Mouse (Mus musculus): ENCODE measurements around the gene Scn10a. TPM values are rescaled to one million over a fixed set of nuclear protein-coding genes. Genes with fewer than 3 reads are reported as not detected.

The Scn10a gene
- total RNA-seq (2012; rRNA removed): 0.04 and 0.05 TPM in 2 replicates

DNA sequence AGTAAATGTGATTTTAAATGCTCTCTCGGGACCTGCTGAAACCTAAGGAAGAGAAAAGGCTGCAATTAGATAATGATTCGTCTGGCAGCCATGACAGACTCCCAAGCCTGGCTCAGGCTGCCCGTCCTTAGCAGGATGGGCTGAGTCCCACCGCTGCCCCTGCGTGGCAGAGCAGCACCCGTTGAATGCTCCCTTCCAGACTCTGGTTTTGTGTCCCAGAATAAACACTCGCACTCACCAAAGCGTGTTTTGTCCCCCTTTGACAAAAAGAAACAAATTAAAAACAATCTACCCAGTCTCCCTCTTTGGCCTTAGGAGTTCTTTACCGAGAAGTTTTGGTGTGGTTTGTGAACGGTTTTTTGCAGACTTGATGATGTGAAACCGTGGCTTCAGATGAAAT lies at the start of gene Scn10a:
Gene Scn10a (minus strand): TSS at position 101 of the 400 bp plus-strand sequence.
- TF ChIP-seq ZNF384 (IDR thresholded peaks at IDR 0.05; ENCODE audit: low read depth, low read length) (no peak), HCFC1 (IDR thresholded peaks at IDR 0.05; ENCODE audit: borderline replicate concordance, insufficient read depth, low read length) (no peak), ZC3H11A (IDR thresholded peaks at IDR 0.05; ENCODE audit: borderline replicate concordance, low read depth, low read length) (no peak), MAFK (IDR thresholded peaks at IDR 0.05; ENCODE audit: insufficient read depth, low read depth, low read length) (no peak), CHD2 (IDR thresholded peaks at IDR 0.05; ENCODE audit: low read depth, low read length) (no peak)
- Histone ChIP-seq H3K9me3 (ENCODE audit: control insufficient read depth, insufficient read depth, low read depth, low read length) (no peaks in the 10 kb centered on the region), H3K4me1 (ENCODE audit: control insufficient read depth in 2 of 2, insufficient read depth in 2 of 2, low read length in 2 of 2, poor library complexity in 1 of 2) (no peaks in the 10 kb centered on the region), H3K36me3 (ENCODE audit: control insufficient read depth, insufficient read depth, low read length, poor library complexity, severe bottlenecking) (no peaks in the 10 kb centered on the region), H3K27ac (ENCODE audit: insufficient read depth, low read depth, low read length, poor library complexity, severe bottlenecking) (no peak within 1 kb of the TSS), H3K9ac (ENCODE audit: insufficient read depth, low read depth, low read length, poor library complexity, severe bottlenecking) (no peak within 1 kb of the TSS), H3K4me3 (ENCODE audit: insufficient read depth in 1 of 2, low read depth in 1 of 2, low read length in 2 of 2, poor library complexity in 1 of 2, severe bottlenecking in 1 of 2) (no peak within 1 kb of the TSS)
- DNase-seq (ENCODE audit: low read depth, low spot score): no peak
- in situ Hi-C loops (cut with MboI; ENCODE audit: low sequenced_read_pairs in 2 of 2, unreplicated experiment in 2 of 2): no loop called here

DNA sequence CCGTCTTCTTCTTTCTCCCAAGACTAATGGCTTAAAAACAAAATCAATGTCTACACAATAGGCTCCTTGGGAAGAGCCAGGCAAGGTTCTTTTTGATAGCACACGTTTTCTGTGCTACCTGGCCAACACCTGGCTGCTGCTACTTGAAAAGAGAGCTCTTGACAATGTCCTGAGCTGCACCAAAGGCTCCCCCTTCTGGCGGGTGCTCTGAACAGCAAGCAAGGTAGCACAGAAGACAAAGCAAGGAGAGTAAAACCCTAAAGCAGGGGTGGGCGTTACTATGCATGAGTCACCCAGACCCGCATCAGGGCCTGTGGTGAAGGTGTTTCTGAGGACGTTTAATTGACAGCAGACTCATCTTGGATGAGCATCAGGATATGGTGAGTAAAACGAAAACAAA lies 49.5 kb upstream of the Scn10a start:
- TF ChIP-seq ZNF384 (IDR thresholded peaks at IDR 0.05; ENCODE audit: low read depth, low read length) (no peak), ZC3H11A (IDR thresholded peaks at IDR 0.05; ENCODE audit: borderline replicate concordance, low read depth, low read length) (peak; percentile 69; the same call in 1 of the 2 replicates)
- H3K36me3 ChIP-seq (ENCODE audit: control insufficient read depth, insufficient read depth, low read length, poor library complexity, severe bottlenecking): no peaks in the 10 kb centered on the region
- no peaks in the 10 kb centered on the region for H3K9me3 ChIP-seq (ENCODE audit: control insufficient read depth, insufficient read depth, low read depth, low read length)
- in situ Hi-C loops (cut with MboI; ENCODE audit: low sequenced_read_pairs in 2 of 2, unreplicated experiment in 2 of 2): no loop called here
- no peak overlapping the region for H3K4me3 ChIP-seq (ENCODE audit: insufficient read depth in 1 of 2, low read depth in 1 of 2, low read length in 2 of 2, poor library complexity in 1 of 2, severe bottlenecking in 1 of 2)
- no peak overlapping the region for H3K9ac ChIP-seq (ENCODE audit: insufficient read depth, low read depth, low read length, poor library complexity, severe bottlenecking)
- H3K4me1 ChIP-seq (ENCODE audit: control insufficient read depth in 2 of 2, insufficient read depth in 2 of 2, low read length in 2 of 2, poor library complexity in 1 of 2): no peaks in the 10 kb centered on the region
- H3K27ac ChIP-seq (ENCODE audit: insufficient read depth, low read depth, low read length, poor library complexity, severe bottlenecking): no peak overlapping the region
- DNase-seq (ENCODE audit: low read depth, low spot score): peak; percentile 75

DNA sequence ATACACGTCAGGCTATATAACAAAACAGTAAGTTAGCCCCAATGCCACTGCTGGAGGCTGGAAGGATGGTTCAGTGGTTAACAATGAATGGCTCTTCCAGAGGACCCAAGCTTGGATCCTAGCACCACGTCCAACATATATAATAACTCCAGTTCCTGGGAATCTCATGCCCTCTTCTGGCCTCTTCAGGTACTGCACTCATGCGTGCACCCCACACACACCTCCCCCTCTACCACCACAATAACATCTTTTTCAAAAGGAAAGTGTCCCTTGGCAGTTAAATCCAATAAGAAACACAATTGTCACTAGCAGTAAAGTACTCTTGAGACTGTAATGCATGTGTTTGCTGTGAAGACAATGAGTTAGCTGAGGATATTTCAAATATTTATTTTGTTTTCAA lies 41.1 kb upstream of the Scn10a start:
- Histone ChIP-seq H3K36me3 (ENCODE audit: control insufficient read depth, insufficient read depth, low read length, poor library complexity, severe bottlenecking) (no peaks in the 10 kb centered on the region), H3K4me3 (ENCODE audit: insufficient read depth in 1 of 2, low read depth in 1 of 2, low read length in 2 of 2, poor library complexity in 1 of 2, severe bottlenecking in 1 of 2) (no peak overlapping the region), H3K9me3 (ENCODE audit: control insufficient read depth, insufficient read depth, low read depth, low read length) (no peaks in the 10 kb centered on the region), H3K9ac (ENCODE audit: insufficient read depth, low read depth, low read length, poor library complexity, severe bottlenecking) (no peak overlapping the region), H3K27ac (ENCODE audit: insufficient read depth, low read depth, low read length, poor library complexity, severe bottlenecking) (no peak overlapping the region), H3K4me1 (ENCODE audit: control insufficient read depth in 2 of 2, insufficient read depth in 2 of 2, low read length in 2 of 2, poor library complexity in 1 of 2) (no peaks in the 10 kb centered on the region)
- in situ Hi-C loops (cut with MboI; ENCODE audit: low sequenced_read_pairs in 2 of 2, unreplicated experiment in 2 of 2): no loop called here
- no peak for TF ChIP-seq HCFC1 (IDR thresholded peaks at IDR 0.05; ENCODE audit: borderline replicate concordance, insufficient read depth, low read length)
- no peak for TF ChIP-seq MAFK (IDR thresholded peaks at IDR 0.05; ENCODE audit: insufficient read depth, low read depth, low read length)
- peak; percentile 9 for DNase-seq (ENCODE audit: low read depth, low spot score)

DNA sequence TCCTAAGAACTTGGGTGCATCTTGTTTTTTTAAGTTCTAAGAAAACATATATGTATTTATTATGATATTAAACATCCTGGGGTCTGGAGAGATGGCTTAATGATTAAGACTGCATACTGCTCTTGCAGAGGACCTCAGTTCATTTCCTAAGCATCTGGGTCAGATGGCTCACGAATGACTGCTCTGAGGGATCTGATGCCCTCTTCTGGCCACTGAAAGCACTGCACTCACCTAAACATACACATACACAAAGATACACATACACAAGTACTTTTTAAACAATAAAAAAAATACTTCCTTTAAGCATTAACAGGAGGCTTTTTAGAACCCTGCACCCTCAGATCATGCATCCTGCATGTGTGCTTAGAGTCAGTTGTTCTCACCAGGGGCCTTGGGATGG lies 40.3 kb upstream of the Scn10a start:
- no peak overlapping the region for H3K9ac ChIP-seq (ENCODE audit: insufficient read depth, low read depth, low read length, poor library complexity, severe bottlenecking)
- no peak for DNase-seq (ENCODE audit: low read depth, low spot score)
- H3K4me1 ChIP-seq (ENCODE audit: control insufficient read depth in 2 of 2, insufficient read depth in 2 of 2, low read length in 2 of 2, poor library complexity in 1 of 2): no peaks in the 10 kb centered on the region
- H3K27ac ChIP-seq (ENCODE audit: insufficient read depth, low read depth, low read length, poor library complexity, severe bottlenecking): no peak overlapping the region
- no peak for TF ChIP-seq MAFK (IDR thresholded peaks at IDR 0.05; ENCODE audit: insufficient read depth, low read depth, low read length)
- TF ChIP-seq ZNF384 (IDR thresholded peaks at IDR 0.05; ENCODE audit: low read depth, low read length): no peak
- TF ChIP-seq ZC3H11A (IDR thresholded peaks at IDR 0.05; ENCODE audit: borderline replicate concordance, low read depth, low read length): no peak
- no peak for TF ChIP-seq HCFC1 (IDR thresholded peaks at IDR 0.05; ENCODE audit: borderline replicate concordance, insufficient read depth, low read length)
- TF ChIP-seq CHD2 (IDR thresholded peaks at IDR 0.05; ENCODE audit: low read depth, low read length): no peak
- in situ Hi-C loops (cut with MboI; ENCODE audit: low sequenced_read_pairs in 2 of 2, unreplicated experiment in 2 of 2): no loop called here
- no peaks in the 10 kb centered on the region for H3K9me3 ChIP-seq (ENCODE audit: control insufficient read depth, insufficient read depth, low read depth, low read length)
- H3K4me3 ChIP-seq (ENCODE audit: insufficient read depth in 1 of 2, low read depth in 1 of 2, low read length in 2 of 2, poor library complexity in 1 of 2, severe bottlenecking in 1 of 2): no peak overlapping the region
- no peaks in the 10 kb centered on the region for H3K36me3 ChIP-seq (ENCODE audit: control insufficient read depth, insufficient read depth, low read length, poor library complexity, severe bottlenecking)

DNA sequence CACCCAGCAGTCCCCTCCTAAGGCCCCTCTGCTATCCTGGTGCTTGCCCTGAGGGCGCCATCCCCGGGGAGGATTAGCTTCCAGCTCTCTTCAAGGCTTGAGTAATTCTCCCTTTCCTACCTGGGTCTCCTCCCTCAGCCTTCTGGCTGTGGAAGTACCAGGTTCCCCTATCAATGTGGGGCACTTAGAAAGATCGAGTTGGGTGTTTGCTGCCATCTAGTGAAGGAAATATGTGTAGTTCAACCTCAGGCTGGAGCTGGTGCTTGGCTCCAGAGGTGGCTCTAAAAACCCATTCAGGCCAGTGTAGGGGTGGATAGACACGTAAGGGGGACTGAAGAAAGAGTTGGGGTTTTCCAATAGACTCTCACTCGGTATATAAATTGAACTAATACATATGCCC lies 32.4 kb upstream of the Scn10a start:
- DNase-seq (ENCODE audit: low read depth, low spot score): peak; percentile 35
- TF ChIP-seq ZC3H11A (IDR thresholded peaks at IDR 0.05; ENCODE audit: borderline replicate concordance, low read depth, low read length) (peak; percentile 38; the same call in 1 of the 2 replicates), MAFK (IDR thresholded peaks at IDR 0.05; ENCODE audit: insufficient read depth, low read depth, low read length) (no peak)
- Histone ChIP-seq H3K4me3 (ENCODE audit: insufficient read depth in 1 of 2, low read depth in 1 of 2, low read length in 2 of 2, poor library complexity in 1 of 2, severe bottlenecking in 1 of 2) (no peak overlapping the region), H3K36me3 (ENCODE audit: control insufficient read depth, insufficient read depth, low read length, poor library complexity, severe bottlenecking) (no peaks in the 10 kb centered on the region), H3K9ac (ENCODE audit: insufficient read depth, low read depth, low read length, poor library complexity, severe bottlenecking) (no peak overlapping the region), H3K4me1 (ENCODE audit: control insufficient read depth in 2 of 2, insufficient read depth in 2 of 2, low read length in 2 of 2, poor library complexity in 1 of 2) (no peaks in the 10 kb centered on the region), H3K9me3 (ENCODE audit: control insufficient read depth, insufficient read depth, low read depth, low read length) (no peaks in the 10 kb centered on the region), H3K27ac (ENCODE audit: insufficient read depth, low read depth, low read length, poor library complexity, severe bottlenecking) (no peak overlapping the region)
- in situ Hi-C loops (cut with MboI; ENCODE audit: low sequenced_read_pairs in 2 of 2, unreplicated experiment in 2 of 2): no loop called here

Data from ES-E14 (cell line).